Mouse (Mus musculus) MEL (cell line): ENCODE results near the gene Mccc1. TPM values are rescaled to one million over a fixed set of nuclear protein-coding genes. Genes with fewer than 3 reads are reported as not detected.

Experiments
- DNase-seq: peaks from one replicate; pipeline ENCODE4 v3.0.0; 2011; ENCODE audit warnings: low read depth, low spot score
- H3K27ac ChIP-seq: 2 replicates; pipeline ENCODE4 v1.5.1; 2012; ENCODE audit warnings: low read depth, mild to moderate bottlenecking, control low read depth, low read length, moderate library complexity; ENCODE audit not compliant: control insufficient read depth
- H3K27me3 ChIP-seq, 2 experiments: fragments of 150-350 bp in 1 of 2; sonication (generic) in 1 of 2; 2 replicates each; pipeline ENCODE4 v1.6.1; 2012; ENCODE audit warnings: low read length in 2 of 2, mild to moderate bottlenecking in 2 of 2, improper control_type of control experiment in 1 of 2, moderate library complexity in 1 of 2; ENCODE audit not compliant: insufficient read depth in 2 of 2, control insufficient read depth in 1 of 2
- H3K36me3 ChIP-seq, 2 experiments: 2 replicates each; pipeline ENCODE4 v1.6.1; 2012 to 2014; ENCODE audit warnings: low read length in 2 of 2, improper control_type of control experiment in 1 of 2, inconsistent platforms in 1 of 2, mild to moderate bottlenecking in 1 of 2; ENCODE audit not compliant: insufficient read depth in 2 of 2, control insufficient read depth in 1 of 2
- H3K4me1 ChIP-seq, 2 experiments: fragments of 150-350 bp in 1 of 2; sonication (generic) in 1 of 2; 2 replicates each; pipeline ENCODE4 v1.6.1; 2012; ENCODE audit warnings: low read length in 2 of 2, improper control_type of control experiment in 1 of 2, mild to moderate bottlenecking in 1 of 2; ENCODE audit not compliant: insufficient read depth in 2 of 2, control insufficient read depth in 1 of 2
- H3K4me3 ChIP-seq, 2 experiments: fragments of 150-350 bp in 1 of 2; sonication (generic) in 1 of 2; 2 replicates each; pipeline ENCODE4 v1.5.1; 2012; ENCODE audit warnings: low read depth in 2 of 2, low read length in 2 of 2, mild to moderate bottlenecking in 2 of 2, moderate library complexity in 2 of 2, control low read depth in 1 of 2, improper control_type of control experiment in 1 of 2; ENCODE audit not compliant: control insufficient read depth in 1 of 2, insufficient read depth in 1 of 2
- H3K79me2 ChIP-seq: 2 replicates; pipeline ENCODE4 v1.6.1; 2012; ENCODE audit warnings: mild to moderate bottlenecking, low read length, moderate library complexity; ENCODE audit not compliant: control insufficient read depth, poor library complexity, insufficient read depth
- H3K9ac ChIP-seq: 2 replicates; pipeline ENCODE4 v1.6.1; 2012; ENCODE audit warnings: low read depth, mild to moderate bottlenecking, control low read depth, low read length, moderate library complexity; ENCODE audit not compliant: control insufficient read depth, poor library complexity, severe bottlenecking
- H3K9me3 ChIP-seq: fragments of 150-350 bp; sonication (generic); replicated peaks from 2 replicates; pipeline ENCODE4 v1.6.1; 2012; ENCODE audit warnings: mild to moderate bottlenecking, low read length, improper control_type of control experiment, moderate library complexity; ENCODE audit not compliant: insufficient read depth
- BHLHE40 ChIP-seq: IDR thresholded peaks from 2 replicates; pipeline ENCODE4 v1.6.1; 2012; ENCODE audit warnings: low read depth, mild to moderate bottlenecking, inconsistent platforms, low read length, improper control_type of control experiment, borderline replicate concordance
- CHD1 ChIP-seq: IDR thresholded peaks from 2 replicates; pipeline ENCODE4 v1.6.1; 2012; ENCODE audit warnings: low read depth, mild to moderate bottlenecking, inconsistent platforms, low read length, improper control_type of control experiment
- CHD2 ChIP-seq: IDR thresholded peaks from 2 replicates; pipeline ENCODE4 v1.6.1; 2011; ENCODE audit warnings: low read length, improper control_type of control experiment
- GABPA ChIP-seq: IDR thresholded peaks from 2 replicates; pipeline ENCODE4 v1.6.1; 2012; ENCODE audit warnings: low read depth, mild to moderate bottlenecking, inconsistent platforms, low read length, improper control_type of control experiment, moderate library complexity
- GATA1 ChIP-seq: IDR thresholded peaks from 2 replicates; pipeline ENCODE4 v1.6.1; 2011; ENCODE audit warnings: low read depth, low read length, improper control_type of control experiment
- HCFC1 ChIP-seq: IDR thresholded peaks from 2 replicates; pipeline ENCODE4 v1.6.1; 2012; ENCODE audit warnings: low read depth, mild to moderate bottlenecking, inconsistent platforms, low read length, improper control_type of control experiment, moderate library complexity
- JUND ChIP-seq: IDR thresholded peaks from 2 replicates; pipeline ENCODE4 v1.6.1; 2011; ENCODE audit warnings: low read depth, mild to moderate bottlenecking, improper control_type of control experiment, low read length
- MAZ ChIP-seq: IDR thresholded peaks from 2 replicates; pipeline ENCODE4 v1.6.1; 2012; ENCODE audit warnings: low read depth, mild to moderate bottlenecking, inconsistent platforms, low read length, improper control_type of control experiment
- MEF2A ChIP-seq: IDR thresholded peaks from 2 replicates; pipeline ENCODE4 v1.6.1; 2014; ENCODE audit warnings: low read depth, mild to moderate bottlenecking, inconsistent platforms, low read length, improper control_type of control experiment; ENCODE audit not compliant: poor library complexity, insufficient replicate concordance, severe bottlenecking; ENCODE audit errors: extremely low read depth
- MXI1 ChIP-seq: IDR thresholded peaks from 2 replicates; pipeline ENCODE4 v1.6.1; 2011; ENCODE audit warnings: mild to moderate bottlenecking, low read depth, low read length, improper control_type of control experiment
- MYB ChIP-seq: IDR thresholded peaks from 2 replicates; pipeline ENCODE4 v1.6.1; 2011; ENCODE audit warnings: mild to moderate bottlenecking, low read depth, low read length, improper control_type of control experiment
- MYC ChIP-seq: IDR thresholded peaks from 2 replicates; pipeline ENCODE4 v1.6.1; 2011; ENCODE audit warnings: low read depth, mild to moderate bottlenecking, low read length, improper control_type of control experiment, moderate library complexity
- SIN3A ChIP-seq: IDR thresholded peaks from 2 replicates; pipeline ENCODE4 v1.6.1; 2012; ENCODE audit warnings: low read length, improper control_type of control experiment, inconsistent platforms
- TBP ChIP-seq: IDR thresholded peaks from 2 replicates; pipeline ENCODE4 v1.8.0; 2011; ENCODE audit warnings: low read depth, low read length, improper control_type of control experiment
- USF1 ChIP-seq: IDR thresholded peaks from 2 replicates; pipeline ENCODE4 v1.6.1; 2014; ENCODE audit warnings: low read depth, mild to moderate bottlenecking, inconsistent platforms, low read length, improper control_type of control experiment, moderate library complexity
- USF2 ChIP-seq, 2 experiments: IDR thresholded peaks; 2 replicates each; pipeline ENCODE4 v1.6.1; 2011 to 2012; ENCODE audit warnings: improper control_type of control experiment in 2 of 2, low read length in 2 of 2, borderline replicate concordance in 1 of 2, inconsistent platforms in 1 of 2, low read depth in 1 of 2, mild to moderate bottlenecking in 1 of 2; ENCODE audit not compliant: insufficient read depth in 1 of 2
- ZC3H11A ChIP-seq: IDR thresholded peaks from 2 replicates; pipeline ENCODE4 v1.6.1; 2012; ENCODE audit warnings: low read depth, mild to moderate bottlenecking, inconsistent platforms, low read length, improper control_type of control experiment
- ZKSCAN1 ChIP-seq: IDR thresholded peaks from 2 replicates; pipeline ENCODE4 v1.6.1; 2012; ENCODE audit warnings: low read depth, mild to moderate bottlenecking, inconsistent platforms, low read length, improper control_type of control experiment, moderate library complexity
- polyA plus RNA-seq, 2 experiments: library from polyadenylated mRNA; stranded (reverse) in 1 of 2; unstranded in 1 of 2; fragments of >175 nt in 1 of 2; fragments of >200 nt in 1 of 2; gene quantifications; 2 replicates each; pipeline versions ENCODE4 v1.2.1 to v1.2.4; 2012; ENCODE audit warnings: low replicate concordance in 2 of 2, low read depth in 1 of 2; ENCODE audit not compliant: insufficient read length in 2 of 2, insufficient read depth in 1 of 2, missing spikeins in 1 of 2
- total RNA-seq: library from RNA; depleted of rRNA; stranded (reverse); fragments of 300-350 nt; gene quantifications from 2 replicates; pipeline ENCODE4 v1.2.3, GENCODE M21; 2012

Mccc1 gene
- total and polyA plus RNA-seq, 3 experiments, result 4.0 to 14.7 TPM; not detected in 1

DNA sequence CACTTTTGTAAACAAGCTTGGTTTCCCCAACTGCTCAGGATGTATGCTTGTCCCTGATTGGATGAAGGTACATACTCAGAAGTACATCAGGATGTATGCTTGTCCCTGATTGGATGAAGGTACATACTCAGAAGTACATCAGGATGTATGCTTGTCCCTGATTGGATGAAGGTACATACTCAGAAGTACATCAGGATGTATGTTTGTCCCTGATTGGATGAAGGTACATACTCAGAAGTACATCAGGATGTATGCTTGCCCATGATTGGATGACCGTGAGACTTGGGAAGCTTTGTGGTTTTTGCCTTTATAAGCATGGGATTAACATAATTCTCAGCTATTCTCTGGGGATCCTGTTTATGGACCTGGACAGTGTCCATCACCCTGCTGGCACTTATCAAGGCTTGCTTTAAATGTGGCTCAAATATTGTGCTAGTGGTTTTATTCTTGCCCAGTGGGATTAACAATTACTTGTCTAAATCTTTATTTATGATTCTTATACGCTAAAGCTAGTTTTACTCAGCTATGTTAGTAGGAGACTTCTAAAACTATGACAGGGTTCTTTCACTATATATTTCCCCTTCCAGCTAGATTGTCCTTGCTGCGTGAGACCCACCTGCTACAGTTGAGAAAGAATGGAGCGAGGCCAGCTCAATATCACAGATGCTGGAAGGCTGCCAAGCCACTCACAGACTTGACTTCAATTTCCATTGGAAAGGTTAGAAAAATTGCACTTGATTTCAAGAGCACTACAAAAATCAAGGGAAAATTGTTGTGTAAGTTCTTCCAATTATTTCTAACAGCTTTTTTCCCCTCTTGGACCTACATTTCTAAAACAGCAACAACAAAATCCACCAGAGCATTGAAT is 3.8 kb upstream of the Mccc1 start:
- peaks cover 0 to 8% of the 10 kb centered on the region in 2 experiments; a peak in 2 of 4 replicates for H3K36me3 ChIP-seq
- peak; percentile 64 for DNase-seq
- H3K27ac ChIP-seq, result no peak overlapping the region
- peaks cover 2% of the 10 kb centered on the region; the same call in 1 of the 2 replicates for H3K79me2 ChIP-seq
- TF ChIP-seq MYC, result no peak
- TF ChIP-seq CHD2, result no peak
- no peak for TF ChIP-seq MYB
- TF ChIP-seq GABPA, result 0 out of 2 replicates have a peak, but pooled peaks have one; percentile 18
- TF ChIP-seq MAZ, result no peak
- TF ChIP-seq HCFC1, result no peak
- no peak for TF ChIP-seq BHLHE40
- peaks cover 0 to 4% of the 10 kb centered on the region in 2 experiments; a peak in 3 of 4 replicates for H3K4me1 ChIP-seq
- no peak overlapping the region for H3K4me3 ChIP-seq
- H3K27me3 ChIP-seq, result no peaks in the 10 kb centered on the region
- no peak overlapping the region for H3K9ac ChIP-seq
- H3K9me3 ChIP-seq, result no peaks in the 10 kb centered on the region

GRCm38 (mm10) chr3:35994552-35995531 is 5.6 kb downstream of the Mccc1 start:
- TF ChIP-seq MEF2A, result no peak
- TF ChIP-seq CHD1, result no peak
- TF ChIP-seq MYC, result no peak
- no peak for TF ChIP-seq MXI1
- no peak for TF ChIP-seq GATA1
- no peak for TF ChIP-seq BHLHE40
- no peak for TF ChIP-seq JUND
- TF ChIP-seq USF2 (IDR thresholded peaks at IDR 0.05; ENCODE audit: borderline replicate concordance in 1 of 2, insufficient read depth in 1 of 2, low read depth in 1 of 2, low read length in 2 of 2), result no peak
- no peak for TF ChIP-seq ZKSCAN1
- TF ChIP-seq ZC3H11A, result no peak
- no peak for TF ChIP-seq HCFC1
- no peak for TF ChIP-seq SIN3A
- TF ChIP-seq TBP, result no peak
- TF ChIP-seq USF1, result no peak
- no peak for TF ChIP-seq MAZ
- Histone ChIP-seq H3K79me2 (no peaks in the 10 kb centered on the region), H3K9me3 (no peaks in the 10 kb centered on the region), H3K27me3 (no peaks in the 10 kb centered on the region), H3K4me1 (no peaks in the 10 kb centered on the region), H3K4me3 (no peak overlapping the region), H3K27ac (no peak overlapping the region), H3K36me3 (no peaks in the 10 kb centered on the region; a peak in 1 of 4 replicates), H3K9ac (no peak overlapping the region)
- DNase-seq, result peak; percentile 14
